Mouse (Mus musculus) Patski (cell line): ENCODE results near the gene Atp6v1a. TPM values are rescaled to one million over a fixed set of nuclear protein-coding genes. Genes with fewer than 3 reads are reported as not detected.

Source experiments
- ATAC-seq: fragments of 100-300 bp; one replicate; pipeline ENCODE4 v1.8.0; 2021
- CTCF ChIA-PET: fragments of 350-600 bp; sonication (Branson Sonifier 250); formaldehyde crosslinking; loops from one replicate; lab custom pipeline; 2022; ENCODE audit warnings: inconsistent platforms; lab: Charles Lee
- POLR2A ChIA-PET: fragments of 350-600 bp; sonication (Branson Sonifier 250); formaldehyde crosslinking; loops from one replicate; lab custom pipeline; 2022; ENCODE audit warnings: antibody characterized with exemption, inconsistent platforms; lab: Charles Lee
- DNase-seq: peaks from one replicate; pipeline ENCODE4 v3.0.0-alpha.2; 2011; ENCODE audit warnings: low read depth, low spot score
- H3K27me3 ChIP-seq: fragments of 371-371 bp; one replicate; pipeline ENCODE4 v1.5.1; 2021
- CTCF ChIP-seq: fragments of 100-300 bp; IDR thresholded peaks from one replicate; pipeline ENCODE4 v1.5.1; 2021
- in situ Hi-C: fragments of 300-500 bp; cut with MboI; formaldehyde crosslinking; loops from 3 replicates; pipeline ENCODE4 v1.11.1; 2018; ENCODE audit warnings: low pct_unique_long_range_greater_than_20kb, mixed read lengths
- polyA plus RNA-seq: library from polyadenylated mRNA; unstranded; gene quantifications from one replicate; pipeline ENCODE4 v1.2.3, GENCODE M21; 2021

The Atp6v1a gene
- polyA plus RNA-seq, 1 experiment from 2014 or later, result 125 TPM

GRCm38 (mm10) chr16:44124713-44125112, 14.8 kb downstream of the Atp6v1a start:
- CTCF ChIA-PET, result interaction anchor here (1.3 to 1.9 kb wide), 2 partner anchors 9 to 18 kb away, joined by 3 to 5 read pairs; no protein-coding TSS in a partner anchor
- POLR2A ChIA-PET, result interaction anchor here (0.5 kb wide), 1 partner anchor 48 kb away, joined by 3 read pairs; no protein-coding TSS in a partner anchor
- no peak for TF ChIP-seq CTCF

GRCm38 (mm10) chr16:44123786-44124185, 15.7 kb downstream of the Atp6v1a start:
- in situ Hi-C loops, result no loop called here
- H3K27me3 ChIP-seq, result no peaks in the 10 kb centered on the region
- POLR2A ChIA-PET, result no interaction called here
- ATAC-seq (no peak), DNase-seq (no peak)
- no peak for TF ChIP-seq CTCF
- CTCF ChIA-PET, result interaction anchor here (0.6 to 1.9 kb wide), 3 partner anchors 10 to 32 kb away, joined by 4 to 5 read pairs (median 4); no protein-coding TSS in a partner anchor

More at GRCm38 (mm10) chr16:44124713-44125112, 14.8 kb downstream of the Atp6v1a start:
- ATAC-seq (no peak), DNase-seq (no peak)
- in situ Hi-C loops, result loop anchor here (25.0 kb wide), 1 partner anchor 1038 kb away; the partner anchor contains the start of genes Atg3 and Slc35a5
- H3K27me3 ChIP-seq, result no peaks in the 10 kb centered on the region

GRCm38 (mm10) chr16:44122982-44123725, 16.4 kb downstream of the Atp6v1a start:
- no peaks in the 10 kb centered on the region for H3K27me3 ChIP-seq
- TF ChIP-seq CTCF, result no peak
- in situ Hi-C loops, result no loop called here
- ChIA-PET CTCF (interaction anchor here (0.6 to 1.9 kb wide), 3 partner anchors 10 to 33 kb away, joined by 4 to 5 read pairs (median 4); no protein-coding TSS in a partner anchor), POLR2A (no interaction called here)
- ATAC-seq (peak; percentile 86), DNase-seq (no peak)

- TF ChIP-seq CTCF, result no peak
- no peak for DNase-seq
- in situ Hi-C loops, result no loop called here
- ATAC-seq, result peak; percentile 10
- CTCF ChIA-PET, result no interaction called here
- no peaks in the 10 kb centered on the region for H3K27me3 ChIP-seq
- POLR2A ChIA-PET, result no interaction called here
Measured at GRCm38 (mm10) chr16:44122574-44122973, 16.9 kb downstream of the Atp6v1a start.

GRCm38 (mm10) chr16:44122122-44122521, 17.4 kb downstream of the Atp6v1a start:
- TF ChIP-seq CTCF, result no peak
- POLR2A ChIA-PET, result no interaction called here
- DNase-seq (no peak), ATAC-seq (no peak)
- in situ Hi-C loops, result no loop called here
- no peaks in the 10 kb centered on the region for H3K27me3 ChIP-seq
- CTCF ChIA-PET, result no interaction called here

GRCm38 (mm10) chr16:44119753-44120501, 19.6 kb downstream of the Atp6v1a start:
- DNase-seq (no peak), ATAC-seq (peak; percentile 63)
- no peaks in the 10 kb centered on the region for H3K27me3 ChIP-seq
- ChIA-PET POLR2A (interaction anchor here (0.6 kb wide), 1 partner anchor 107 kb away, joined by 4 read pairs; no protein-coding TSS in a partner anchor), CTCF (interaction anchor here (1.4 kb wide), 1 partner anchor 20 kb away, joined by 3 read pairs; the partner anchor contains the start of genes Atp6v1a and Naa50)
- in situ Hi-C loops, result no loop called here
- no peak for TF ChIP-seq CTCF

- H3K27me3 ChIP-seq, result no peaks in the 10 kb centered on the region
- in situ Hi-C loops, result no loop called here
- ChIA-PET POLR2A (interaction anchor here (1.1 kb wide), 1 partner anchor 14 kb away, joined by 3 read pairs; no protein-coding TSS in a partner anchor), CTCF (interaction anchor here (1.4 kb wide), 1 partner anchor 253 kb away, joined by 3 read pairs; no protein-coding TSS in a partner anchor)
- DNase-seq, result no peak
- TF ChIP-seq CTCF, result no peak
- no peak for ATAC-seq
Measured at GRCm38 (mm10) chr16:44109002-44109401, 30.5 kb downstream of the Atp6v1a start.

GRCm38 (mm10) chr16:44105211-44105610, 34.3 kb downstream of the Atp6v1a start:
- DNase-seq (no peak), ATAC-seq (no peak)
- in situ Hi-C loops, result no loop called here
- no peaks in the 10 kb centered on the region for H3K27me3 ChIP-seq
- no peak for TF ChIP-seq CTCF
- ChIA-PET POLR2A (no interaction called here), CTCF (no interaction called here)

- ATAC-seq (no peak), DNase-seq (no peak)
- in situ Hi-C loops, result no loop called here
- no peaks in the 10 kb centered on the region for H3K27me3 ChIP-seq
- POLR2A ChIA-PET, result no interaction called here
- peak; percentile 18 for TF ChIP-seq CTCF
- CTCF ChIA-PET, result no interaction called here
Measured at GRCm38 (mm10) chr16:44103806-44104766, 35.4 kb downstream of the Atp6v1a start.
